Mouse (Mus musculus) bone marrow macrophage, adult 2 months (primary cell): ENCODE data around the gene Arhgef28.

ENCODE experiments used
- CTCF ChIP-seq: IDR thresholded peaks from 2 replicates; pipeline ENCODE4 v1.5.1; 2012; ENCODE audit warnings: low read depth, mild to moderate bottlenecking, low read length, moderate library complexity
- POLR2A ChIP-seq: IDR thresholded peaks from 2 replicates; pipeline ENCODE4 v1.6.1; 2012; ENCODE audit warnings: mild to moderate bottlenecking, low read depth, low read length, borderline replicate concordance

DNA sequence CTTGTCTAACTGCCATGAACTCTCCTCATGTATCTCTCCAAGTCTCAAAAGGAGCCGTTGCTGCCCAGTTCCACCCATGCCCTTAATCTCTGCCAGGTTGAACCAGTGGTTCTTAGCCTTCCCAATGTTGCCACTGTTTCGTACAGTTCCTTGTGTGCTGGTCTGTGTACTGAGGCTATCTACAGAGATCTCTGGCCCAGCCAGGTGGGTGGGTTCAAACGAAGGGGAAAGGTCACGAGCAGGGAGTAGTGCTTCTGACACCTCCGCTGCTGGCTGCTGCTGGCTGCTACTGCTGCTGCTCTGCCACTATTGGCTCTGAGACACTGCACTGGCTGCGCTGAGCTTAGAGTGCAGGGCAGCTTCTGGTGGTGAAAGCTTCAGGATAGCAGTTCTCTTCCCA, 90.6 kb downstream of the Arhgef28 start:
- TF ChIP-seq CTCF (no peak), POLR2A (no peak)
